Mouse (Mus musculus) lung, adult 2 months (tissue): ENCODE measurements around the gene Gpx5. TPM values are rescaled to one million over a fixed set of nuclear protein-coding genes. Genes with fewer than 3 reads are reported as not detected.

Experiments
- DNase-seq: peaks from one replicate; pipeline ENCODE4 v3.0.0; 2022
- H3K4me1 ChIP-seq: fragments of 200-500 bp; 2 replicates; pipeline ENCODE4 v1.6.1; 2011; ENCODE audit warnings: low read length; ENCODE audit not compliant: control insufficient read depth, insufficient read depth
- H3K4me3 ChIP-seq: fragments of 200-500 bp; replicated peaks from 2 replicates; pipeline ENCODE3; 2011; ENCODE audit warnings: low read depth, mild to moderate bottlenecking, control low read depth, low read length; ENCODE audit errors: extremely low read depth
- CTCF ChIP-seq: fragments of 200-500 bp; IDR thresholded peaks from 2 replicates; pipeline ENCODE4 v1.5.1; 2011; ENCODE audit warnings: mild to moderate bottlenecking, low read length, control low read depth; ENCODE audit not compliant: insufficient read depth
- POLR2A ChIP-seq: fragments of 200-500 bp; IDR thresholded peaks from 2 replicates; pipeline ENCODE4 v1.6.1; 2011; ENCODE audit warnings: low read depth, mild to moderate bottlenecking, control low read depth, low read length, borderline replicate concordance; ENCODE audit errors: extremely low read depth
- WGBS: fragments of 180-500 bp; shearing (Covaris S2); methylation state at CpG from one replicate; pipeline ENCODE4 v1.1.7; 2018; 5-methylcytosine and 5-hydroxymethylcytosine counted together
- polyA plus RNA-seq: library from polyadenylated mRNA; depleted of rRNA; stranded (reverse); fragments of >200 nt; gene quantifications from 2 replicates; pipeline ENCODE4 v1.2.3, GENCODE M21; 2012

The Gpx5 gene
- polyA plus RNA-seq, 1 experiment: not detected

DNA sequence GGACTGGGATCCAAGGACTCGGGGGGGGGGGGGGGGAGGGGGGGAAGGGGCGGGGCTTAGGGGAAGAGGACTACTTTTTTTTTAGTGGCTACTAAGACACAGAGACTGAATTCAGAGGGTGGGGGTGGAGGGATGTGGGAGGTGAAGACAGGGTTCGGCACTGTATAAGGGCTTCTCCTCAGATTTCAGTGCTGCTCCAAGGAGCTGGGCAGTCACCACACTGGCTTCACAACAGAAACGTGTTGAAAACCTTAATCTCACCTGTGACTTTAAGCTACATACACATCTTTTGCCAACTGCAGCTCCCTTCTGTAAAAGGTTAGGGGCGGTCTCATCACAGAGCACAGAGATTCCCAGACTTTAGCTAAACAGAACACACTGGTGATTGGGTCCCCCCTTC, 20.3 kb upstream of the Gpx5 start:
- H3K4me1 ChIP-seq: no peaks in the 10 kb centered on the region
- WGBS: 54% methylated on average over 3 of the region's 5 CpGs
- DNase-seq: no peak
- TF ChIP-seq CTCF: no peak
- no peak for TF ChIP-seq POLR2A
- H3K4me3 ChIP-seq: no peak overlapping the region

DNA sequence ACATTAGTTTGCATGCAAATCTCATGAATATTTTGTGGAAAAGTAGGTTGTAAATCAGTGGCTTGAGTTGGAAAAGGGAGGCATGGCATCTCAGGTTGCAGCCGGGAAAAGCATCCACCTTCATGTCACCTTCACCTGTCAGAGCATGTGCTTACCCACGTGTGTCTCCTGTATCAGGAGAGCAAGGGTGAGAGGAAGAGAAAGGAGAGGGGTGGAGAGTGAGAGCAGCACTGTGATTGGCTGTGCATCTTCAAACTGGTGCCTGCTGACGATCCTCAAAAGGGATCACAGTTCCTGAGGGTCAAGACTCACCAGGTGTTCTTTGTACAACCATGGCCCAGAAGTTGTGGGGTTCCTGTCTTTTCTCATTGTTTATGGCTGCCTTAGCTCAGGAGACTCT, 19.4 kb upstream of the Gpx5 start, which contains the start of gene Gpx6:
TSS of gene Gpx6 (plus strand) at position 200 of the 400 bp plus-strand sequence.
- no peak for DNase-seq
- Histone ChIP-seq H3K4me3 (no peak within 1 kb of the TSS), H3K4me1 (no peaks in the 10 kb centered on the region)
- 31% methylated on average over 3 of the region's 3 CpGs for WGBS
- no peak for TF ChIP-seq POLR2A
- no peak for TF ChIP-seq CTCF

DNA sequence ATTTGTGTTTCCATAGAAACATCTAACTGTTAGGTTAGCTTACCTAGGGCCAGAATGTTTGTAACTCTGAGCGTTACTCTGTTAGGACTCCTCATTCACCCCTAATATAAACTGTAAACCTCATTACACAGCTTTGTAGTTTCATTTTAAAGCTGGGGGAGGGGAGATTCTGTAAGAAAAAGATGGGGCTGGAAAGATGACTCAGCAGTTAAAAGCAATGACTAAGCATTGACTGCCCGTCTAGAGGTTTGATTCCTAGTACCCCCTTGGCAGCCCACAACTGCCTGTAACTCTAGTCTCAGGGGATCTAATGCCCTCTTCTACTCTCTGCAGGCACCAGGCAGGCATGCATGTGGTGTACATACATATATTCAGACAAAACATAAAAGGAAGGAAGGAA, 17.3 kb upstream of the Gpx5 start:
- H3K4me3 ChIP-seq: no peak overlapping the region
- no peaks in the 10 kb centered on the region for H3K4me1 ChIP-seq
- TF ChIP-seq POLR2A (no peak), CTCF (no peak)
- 47% methylated on average over 2 of the region's 2 CpGs for WGBS
- no peak for DNase-seq

DNA sequence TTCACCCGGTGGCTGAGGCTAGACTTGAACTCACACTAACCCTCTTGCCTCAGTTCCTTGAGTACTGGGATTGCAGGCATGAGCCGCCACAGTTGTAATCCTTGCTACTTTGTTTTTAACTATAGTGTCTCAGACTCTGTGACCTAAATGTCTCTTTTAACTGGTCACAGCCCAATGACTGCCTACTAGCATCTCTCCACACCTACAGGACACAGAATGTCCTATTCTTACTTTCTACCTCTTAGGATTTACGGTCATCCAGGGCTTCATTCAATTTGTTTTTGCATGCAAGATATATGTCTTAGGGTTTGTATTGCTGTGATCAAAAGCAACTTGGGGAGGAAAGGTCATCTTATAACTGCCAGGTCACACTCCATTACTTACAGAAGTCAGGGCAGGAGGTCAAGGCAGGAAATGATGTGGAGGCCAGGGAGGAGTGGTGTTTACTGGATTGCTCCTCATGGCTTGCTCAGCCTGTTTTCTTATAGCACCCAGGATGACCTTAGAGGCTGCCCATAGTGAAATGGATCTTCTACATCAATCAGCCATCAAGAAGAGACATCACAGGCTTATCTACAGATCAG, 12.0 kb upstream of the Gpx5 start:
- DNase-seq: no peak
- 51% methylated on average over 3 of the region's 3 CpGs for WGBS
- Histone ChIP-seq H3K4me1 (no peaks in the 10 kb centered on the region), H3K4me3 (no peak overlapping the region)
- TF ChIP-seq CTCF (no peak), POLR2A (no peak)

DNA sequence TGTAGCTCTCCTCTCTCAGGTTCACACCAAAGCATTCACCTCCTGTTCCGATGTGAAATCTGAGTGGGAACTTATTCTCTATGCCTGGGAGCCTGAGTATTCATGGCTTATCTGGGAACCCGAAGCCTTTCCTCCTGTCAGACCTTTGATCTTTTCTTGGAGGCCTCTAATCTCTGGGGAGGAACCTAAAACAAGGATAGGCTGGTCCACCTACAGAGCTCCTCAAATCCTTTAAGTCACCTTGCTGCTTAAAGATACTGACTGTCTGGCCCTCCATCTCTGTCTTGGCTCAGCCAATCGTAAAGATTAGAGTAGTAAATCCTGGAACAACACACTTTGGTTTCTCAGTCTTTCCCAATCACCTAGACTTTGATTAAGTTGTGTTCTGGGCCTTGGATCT, 6.0 kb upstream of the Gpx5 start:
- no peak overlapping the region for H3K4me3 ChIP-seq
- TF ChIP-seq CTCF: no peak
- TF ChIP-seq POLR2A: no peak
- no peaks in the 10 kb centered on the region for H3K4me1 ChIP-seq
- DNase-seq: no peak
- 49% methylated on average over 3 of the region's 3 CpGs for WGBS

DNA sequence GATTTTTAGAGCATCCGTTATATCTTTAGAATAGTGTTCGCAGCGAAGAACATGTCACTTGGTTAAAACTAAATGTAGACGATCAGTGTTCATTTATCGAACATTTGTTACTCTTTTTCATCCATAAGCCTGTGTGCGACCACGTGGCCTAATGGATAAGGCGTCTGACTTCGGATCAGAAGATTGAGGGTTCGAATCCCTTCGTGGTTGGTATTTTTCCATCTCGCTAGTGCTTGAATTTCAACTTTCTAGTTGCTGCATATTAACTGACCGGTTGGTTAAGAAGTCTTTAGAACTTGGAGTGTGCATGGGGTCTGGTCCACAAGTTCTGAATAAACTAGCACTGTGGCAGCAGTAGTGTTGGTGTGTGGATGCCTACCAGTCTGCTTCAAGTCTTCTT, 13.0 kb downstream of the Gpx5 start:
- under 1% methylated on average over 13 of the region's 13 CpGs for WGBS

DNA sequence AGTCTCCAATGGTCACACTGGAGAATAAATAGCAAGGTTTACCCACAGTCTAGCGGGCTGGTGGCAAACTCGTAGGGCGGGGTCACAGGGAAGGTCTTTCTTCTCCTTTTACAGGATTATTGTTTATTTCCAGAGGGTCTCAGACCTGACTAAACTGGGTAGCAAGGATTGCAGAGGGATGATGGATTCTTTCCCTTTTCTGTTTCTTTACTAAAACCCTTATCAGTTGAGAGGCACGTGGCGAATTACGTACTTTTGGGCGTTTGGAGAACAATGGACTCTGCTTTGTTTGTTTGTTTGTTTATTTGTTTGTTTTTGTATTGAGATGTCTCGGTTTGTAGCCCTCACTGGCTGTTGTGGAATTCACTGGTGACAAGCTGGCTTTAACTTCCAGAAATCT, 13.5 kb downstream of the Gpx5 start:
- TF ChIP-seq POLR2A: no peak
- no peak for TF ChIP-seq CTCF
- Histone ChIP-seq H3K4me3 (peak overlapping the region; percentile 64), H3K4me1 (peaks cover 14% of the 10 kb centered on the region)
- DNase-seq: no peak
- WGBS: 7% methylated on average over 8 of the region's 8 CpGs

More for the DNA sequence above, 13.0 kb downstream of the Gpx5 start:
- no peak for TF ChIP-seq POLR2A
- TF ChIP-seq CTCF: no peak
- DNase-seq: peak; percentile 62
- Histone ChIP-seq H3K4me1 (peaks cover 14% of the 10 kb centered on the region), H3K4me3 (peak overlapping the region; percentile 64)

DNA sequence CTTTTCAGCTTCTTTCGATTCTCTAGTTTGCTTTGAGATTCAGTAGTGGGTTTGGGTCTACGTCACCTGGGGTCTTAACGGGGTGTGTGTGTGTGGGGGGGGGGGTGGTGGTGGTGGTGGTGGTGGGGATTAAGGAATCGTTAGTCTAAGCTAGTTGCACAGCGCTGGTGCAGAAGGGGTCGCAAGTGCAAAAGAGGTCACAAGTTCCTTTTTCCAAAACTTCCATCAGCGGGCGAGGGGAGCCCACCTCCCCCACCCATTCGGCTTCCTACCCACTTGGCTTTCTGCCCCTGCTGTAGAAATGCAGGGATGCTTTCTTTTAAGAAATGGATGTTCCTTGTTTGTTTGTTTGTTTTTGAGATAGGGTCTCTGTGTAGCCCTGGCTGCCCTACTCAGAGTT, 16.0 kb downstream of the Gpx5 start:
- WGBS: 4% methylated on average over 9 of the region's 9 CpGs
- TF ChIP-seq POLR2A (no peak), CTCF (no peak)
- Histone ChIP-seq H3K4me1 (peaks cover 14% of the 10 kb centered on the region), H3K4me3 (peak overlapping the region; percentile 65)
- DNase-seq: no peak

DNA sequence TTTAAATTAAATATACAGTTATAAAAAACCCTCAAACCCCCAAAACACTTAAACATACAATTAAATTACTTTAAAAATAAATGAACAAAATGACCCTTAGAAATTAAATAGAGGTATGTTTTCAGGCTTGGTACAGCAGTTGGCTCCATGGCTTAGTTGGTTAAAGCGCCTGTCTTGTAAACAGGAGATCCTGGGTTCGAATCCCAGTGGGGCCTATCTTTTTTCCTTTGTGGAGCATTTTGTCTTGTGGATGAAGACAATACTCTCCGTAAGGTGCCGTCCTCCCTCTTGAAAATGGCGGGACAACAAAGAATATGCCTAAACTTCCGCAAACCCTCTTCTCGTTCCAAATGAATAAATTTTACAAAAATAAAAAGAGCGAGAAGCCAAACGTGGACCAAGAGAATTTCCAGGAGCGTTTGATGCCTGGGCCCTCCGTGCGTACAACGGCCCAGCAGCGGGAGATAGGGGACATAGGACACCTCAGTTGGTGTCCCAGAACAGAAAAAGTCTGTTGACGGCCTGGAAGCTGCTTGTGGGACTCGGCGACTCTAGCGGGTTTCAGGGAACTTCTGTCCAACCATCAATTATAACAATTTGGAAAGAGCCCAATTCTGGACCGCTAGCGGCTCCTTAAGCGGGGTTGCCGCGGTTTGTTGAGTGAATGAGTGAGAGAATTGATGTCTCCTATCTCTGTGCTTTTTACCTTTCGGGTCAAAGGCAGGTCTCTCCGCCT, 16.5 kb downstream of the Gpx5 start:
- Histone ChIP-seq H3K4me3 (peak overlapping the region; percentile 65), H3K4me1 (peaks cover 14% of the 10 kb centered on the region)
- peak; percentile 19 for DNase-seq
- TF ChIP-seq CTCF: no peak
- TF ChIP-seq POLR2A: no peak
- WGBS: 2% methylated on average over 25 of the region's 25 CpGs
